Comparison of ENCODE assay signal across 8 mouse cellular contexts in genomic region chr4:47010400-47011231, GRCm38 (mm10). TPM values are rescaled to one million over a fixed set of nuclear protein-coding genes. Genes with fewer than 3 reads are reported as not detected.
A peak's percentile ranks its signal among the peaks of the same experiment; 100 is the strongest.
DNase-seq lines count a peak whose midpoint lies in the region; ATAC-seq and TF ChIP-seq lines count a peak whose summit lies in the region.

No protein-coding gene starts in this region.

- 0 out of 2 replicates have a peak, but pooled peaks cover 11% of the 10 kb centered on the region for H3K27me3 ChIP-seq in heart, postnatal 0 days (ENCODE audit: control insufficient read depth, insufficient read depth, low read length)
- no peaks in the 10 kb centered on the region for H3K27me3 ChIP-seq in midbrain, postnatal 0 days (ENCODE audit: insufficient read depth, low read length)

- no peaks in the 10 kb centered on the region for H3K9me3 ChIP-seq in heart, postnatal 0 days (replicated peaks; ENCODE audit: control insufficient read depth, low read length)
- no peaks in the 10 kb centered on the region for H3K9me3 ChIP-seq in midbrain, postnatal 0 days (ENCODE audit: low read length)

- ATAC-seq in heart, postnatal 0 days (ENCODE audit: insufficient read depth, low read depth), result no peak
- ATAC-seq in midbrain, postnatal 0 days (ENCODE audit: low FRiP score), result peak; percentile 33; the same call in 1 of the 2 replicates
- no peak for ATAC-seq in cerebellum, adult (ENCODE audit: insufficient number of reproducible peaks, low FRiP score, low TSS enrichment)

- no peak for TF ChIP-seq EP300 in heart, postnatal 0 days (IDR thresholded peaks at IDR 0.05; ENCODE audit: low read depth)

- peak overlapping the region; percentile 22; the same call in 1 of the 2 replicates for H3K4me3 ChIP-seq in brown adipose tissue, adult 24 weeks (ENCODE audit: insufficient read depth, low read depth, low read length)
- no peak overlapping the region; the same call in 1 of the 2 replicates for H3K4me3 ChIP-seq in heart, postnatal 0 days (ENCODE audit: low read depth, low read length)
- H3K4me3 ChIP-seq in midbrain, postnatal 0 days (ENCODE audit: low read depth, low read length), result no peak overlapping the region

- peak overlapping the region; percentile 31; the same call in 1 of the 2 replicates for H3K27ac ChIP-seq in brown adipose tissue, adult 24 weeks (replicated peaks; ENCODE audit: low read depth, low read length)
- H3K27ac ChIP-seq in heart, postnatal 0 days (ENCODE audit: low read depth), result no peak overlapping the region; the same call in 1 of the 2 replicates
- H3K27ac ChIP-seq in midbrain, postnatal 0 days (ENCODE audit: low read depth, low read length), result peak overlapping the region; percentile 69

- peak; percentile 35 for DNase-seq in gastrocnemius, postnatal 25 days
- DNase-seq in gastrocnemius, postnatal 4 days (ENCODE audit: low spot score in 2 of 2), result no peak
- DNase-seq in heart, postnatal 0 days (ENCODE audit: low spot score), result peak; percentile 46
- peak; percentile 59 to 81 for DNase-seq in left cerebral cortex, postnatal 10 days (ENCODE audit: extremely low spot score in 1 of 2, low spot score in 2 of 2)
- DNase-seq in midbrain, postnatal 0 days (ENCODE audit: low spot score), result peak; percentile 69
- DNase-seq in thymus, postnatal 36 days, result peak; percentile 73 to 77

- H3K4me2 ChIP-seq in heart, postnatal 0 days (ENCODE audit: low read depth, low read length), result peak overlapping the region; percentile 35
- peak overlapping the region; percentile 32 for H3K4me2 ChIP-seq in midbrain, postnatal 0 days (ENCODE audit: low read depth, low read length, poor library complexity, severe bottlenecking)

- no peak for TF ChIP-seq CTCF in heart, postnatal 0 days (IDR thresholded peaks at IDR 0.05; ENCODE audit: low read depth)
- no peak for TF ChIP-seq CTCF in midbrain, postnatal 0 days (IDR thresholded peaks at IDR 0.05)

- H3K36me3 ChIP-seq in heart, postnatal 0 days (replicated peaks; ENCODE audit: control insufficient read depth, insufficient read depth, low read length), result no peaks in the 10 kb centered on the region
- H3K36me3 ChIP-seq in midbrain, postnatal 0 days (ENCODE audit: insufficient read depth, low read length), result peaks cover under 1% of the 10 kb centered on the region; the same call in 1 of the 2 replicates

- 43% methylated on average over 12 of the region's 12 CpGs for WGBS in heart, postnatal 0 days
- 41% methylated on average over 12 of the region's 12 CpGs for WGBS in midbrain, postnatal 0 days

- intact Hi-C loops in left cerebral cortex, postnatal 10 days (cut with DNase I), result no loop called here

- H3K4me1 ChIP-seq in brown adipose tissue, adult 24 weeks (ENCODE audit: control insufficient read depth, insufficient read depth, insufficient read length, low read length), result no peaks in the 10 kb centered on the region
- no peaks in the 10 kb centered on the region for H3K4me1 ChIP-seq in heart, postnatal 0 days (ENCODE audit: control insufficient read depth, insufficient read depth)
- peaks cover 11% of the 10 kb centered on the region; the same call in 1 of the 2 replicates for H3K4me1 ChIP-seq in midbrain, postnatal 0 days (ENCODE audit: insufficient read depth, low read length)

- H3K9ac ChIP-seq in heart, postnatal 0 days (replicated peaks; ENCODE audit: low read depth, low read length), result no peak overlapping the region
- H3K9ac ChIP-seq in midbrain, postnatal 0 days (replicated peaks; ENCODE audit: low read length, poor library complexity, severe bottlenecking), result no peak overlapping the region

RNA-seq across cellular contexts. Expression of gene Gabbr2, which starts 18.9 kb away (rescaled TPM):
- total RNA-seq in gastrocnemius, postnatal 25 days (2021), result under 1 TPM; 0.05 to 0.26 TPM
- under 1 TPM; 0.25 to 0.34 TPM for total RNA-seq in gastrocnemius, postnatal 4 days (2021)
- not detected in 2 replicates for polyA plus RNA-seq in brown adipose tissue, adult 24 weeks (2012; ENCODE audit: insufficient read depth, insufficient read length, missing spikeins)
- total RNA-seq in heart, postnatal 0 days (2014; rRNA removed; ENCODE audit: low replicate concordance), result 0.39 TPM in 1 of 2 replicates, not detected in the other
- 0.03 and 0.07 TPM in 2 replicates for polyA plus RNA-seq in heart, postnatal 0 days (2015; fragmentation: Nextera tagmentation; extraction: Ambion mirVana)
- 100 to 1,000 TPM; 242 to 264 TPM for total RNA-seq in left cerebral cortex, postnatal 10 days (2021)
- 118 and 123 TPM in 2 replicates for total RNA-seq in midbrain, postnatal 0 days (2014; rRNA removed)
- 17.8 and 20.5 TPM in 2 replicates for polyA plus RNA-seq in midbrain, postnatal 0 days (2015; fragmentation: Nextera tagmentation; extraction: Ambion mirVana)

RNA-seq across cellular contexts. Expression of gene Anks6, which starts 46.6 kb away (rescaled TPM):
- total RNA-seq in gastrocnemius, postnatal 25 days (2021), result 1 to 10 TPM; 1.2 to 2.1 TPM
- 10 to 100 TPM in 1 of 2 experiments, 1 to 10 TPM in 1; 9.6 to 10.9 TPM for total RNA-seq in gastrocnemius, postnatal 4 days (2021)
- 1.1 and 2.0 TPM in 2 replicates for polyA plus RNA-seq in brown adipose tissue, adult 24 weeks (2012; ENCODE audit: insufficient read depth, insufficient read length, missing spikeins)
- total RNA-seq in heart, postnatal 0 days (2014; rRNA removed; ENCODE audit: low replicate concordance), result 0.99 and 1.4 TPM in 2 replicates
- 0.86 and 1.2 TPM in 2 replicates for polyA plus RNA-seq in heart, postnatal 0 days (2015; fragmentation: Nextera tagmentation; extraction: Ambion mirVana)
- 10 to 100 TPM; 16.8 to 19.2 TPM for total RNA-seq in left cerebral cortex, postnatal 10 days (2021)
- total RNA-seq in midbrain, postnatal 0 days (2014; rRNA removed), result 10.1 and 17.9 TPM in 2 replicates
- polyA plus RNA-seq in midbrain, postnatal 0 days (2015; fragmentation: Nextera tagmentation; extraction: Ambion mirVana), result 3.0 and 3.3 TPM in 2 replicates

Comparison
In these comparisons a context has a peak if more than half of its experiments do, and no peak if none do; other contexts are left out.
1. DNase-seq: peak in gastrocnemius, postnatal 25 days (single experiment), heart, postnatal 0 days (single experiment), left cerebral cortex, postnatal 10 days (2 of 2), midbrain, postnatal 0 days (single experiment) and thymus, postnatal 36 days (2 of 2); none in gastrocnemius, postnatal 4 days (0 of 2).
2. RNA of gene Gabbr2, which starts 18.9 kb away (total RNA-seq): 242 to 264 TPM in left cerebral cortex, postnatal 10 days and 118 to 123 TPM in midbrain, postnatal 0 days; 0.25 to 0.34 TPM in gastrocnemius, postnatal 4 days, 0.05 to 0.26 TPM in gastrocnemius, postnatal 25 days and 0.39 TPM in heart, postnatal 0 days; every median in the first group is over 10 times any median in the second.